In genomic region chr6:17811063-17811462, GRCm38 (mm10) we compare ENCODE assay signal across 20 mouse cellular contexts.
DNase-seq lines count a peak whose midpoint lies in the region; ATAC-seq and TF ChIP-seq lines count a peak whose summit lies in the region.
"Had no signal": no experiment of that assay in that cellular context is flagged by ENCODE, and none has a peak within 500 bp of the region (broad histone marks: within the 10 kb centered on the region; RNA-seq: fewer than 3 reads in every experiment).

No protein-coding gene starts in this region.

- H3K27me3 ChIP-seq in intestine, embryonic 16.5 days (replicated peaks; ENCODE audit: control insufficient read depth, insufficient read depth, low read length) = no peaks in the 10 kb centered on the region
- H3K27me3 ChIP-seq: embryonic facial prominence, embryonic 12.5 days; forebrain, embryonic 15.5 days; hindbrain, embryonic 13.5 days had no signal

- H3K9ac ChIP-seq in intestine, embryonic 16.5 days (ENCODE audit: low read depth, low read length) = no peak overlapping the region
- H3K9ac ChIP-seq: embryonic facial prominence, embryonic 12.5 days; forebrain, embryonic 15.5 days; hindbrain, embryonic 13.5 days had no signal

- H3K4me1 ChIP-seq in lung, adult 2 months (ENCODE audit: control insufficient read depth, insufficient read depth, low read length) = no peaks in the 10 kb centered on the region
- peaks cover 13% of the 10 kb centered on the region for H3K4me1 ChIP-seq in bone marrow macrophage, adult 2 months (ENCODE audit: control insufficient read depth, insufficient read depth, low read length)
- H3K4me1 ChIP-seq in intestine, embryonic 16.5 days (ENCODE audit: control insufficient read depth, insufficient read depth, low read length) = peaks cover 3% of the 10 kb centered on the region; the same call in 1 of the 2 replicates

- ATAC-seq in intestine, embryonic 16.5 days = peak; percentile 92
- ATAC-seq: CD4-positive, CD25-positive, alpha-beta regulatory T cell, adult 4 months; forebrain, embryonic 15.5 days had no signal

- H3K4me3 ChIP-seq in lung, adult 2 months (replicated peaks; ENCODE audit: extremely low read depth, low read depth, low read length) = no peak overlapping the region
- H3K4me3 ChIP-seq in bone marrow macrophage, adult 2 months (ENCODE audit: insufficient read depth, low read length) = no peak overlapping the region
- no peak overlapping the region for H3K4me3 ChIP-seq in intestine, embryonic 16.5 days (ENCODE audit: low read length)
- H3K4me3 ChIP-seq: embryonic facial prominence, embryonic 12.5 days; forebrain, embryonic 15.5 days; heart, embryonic 10.5 days; hindbrain, embryonic 13.5 days had no signal

- peak overlapping the region; percentile 24; the same call in 1 of the 2 replicates for H3K4me2 ChIP-seq in intestine, embryonic 16.5 days (ENCODE audit: low read depth, low read length)
- H3K4me2 ChIP-seq: embryonic facial prominence, embryonic 12.5 days; forebrain, embryonic 15.5 days; hindbrain, embryonic 13.5 days had no signal

- TF ChIP-seq POLR2A in lung, adult 2 months (IDR thresholded peaks at IDR 0.05; ENCODE audit: borderline replicate concordance, extremely low read depth, low read depth, low read length) = no peak
- no peak for TF ChIP-seq POLR2A in bone marrow macrophage, adult 2 months (IDR thresholded peaks at IDR 0.05; ENCODE audit: borderline replicate concordance, low read depth, low read length)

- H3K27ac ChIP-seq in bone marrow macrophage, adult 2 months (ENCODE audit: insufficient read depth, low read depth, low read length) = peak overlapping the region; percentile 55
- H3K27ac ChIP-seq in intestine, embryonic 16.5 days (ENCODE audit: low read length) = peak overlapping the region; percentile 76
- H3K27ac ChIP-seq: embryonic facial prominence, embryonic 12.5 days; forebrain, embryonic 15.5 days; heart, embryonic 10.5 days; hindbrain, embryonic 13.5 days had no signal

- H3K9me3 ChIP-seq in intestine, embryonic 16.5 days (ENCODE audit: control insufficient read depth, low read length) = no peaks in the 10 kb centered on the region
- H3K9me3 ChIP-seq: embryonic facial prominence, embryonic 12.5 days; forebrain, embryonic 15.5 days; G1E; heart, embryonic 10.5 days; hindbrain, embryonic 13.5 days had no signal

- no peaks in the 10 kb centered on the region for H3K36me3 ChIP-seq in intestine, embryonic 16.5 days (ENCODE audit: control insufficient read depth, insufficient read depth, low read length)
- H3K36me3 ChIP-seq: embryonic facial prominence, embryonic 12.5 days; forebrain, embryonic 15.5 days; heart, embryonic 10.5 days; hindbrain, embryonic 13.5 days had no signal

- no peak for TF ChIP-seq CTCF in lung, adult 2 months (IDR thresholded peaks at IDR 0.05; ENCODE audit: insufficient read depth, low read length)
- TF ChIP-seq CTCF in bone marrow macrophage, adult 2 months (IDR thresholded peaks at IDR 0.05; ENCODE audit: low read depth, low read length) = no peak

- peak; percentile 10 for DNase-seq in lung, postnatal 36 days
- no peak for DNase-seq in lung, adult 2 months
- no peak for DNase-seq in adrenal gland, postnatal 4 days (ENCODE audit: low spot score in 2 of 2)
- no peak for DNase-seq in left cerebral cortex, postnatal 25 days (ENCODE audit: low spot score in 2 of 2)
- no peak for DNase-seq in cerebellum, adult 9-10 months
- DNase-seq: adrenal gland, postnatal 10 days; B cell, adult 2 months; cerebellum, adult 8-10 months; cerebellum, postnatal 25 days; gastrocnemius, postnatal 36 days; heart, adult 11 months; heart, postnatal 14 days had no signal

- WGBS in lung, adult 2 months = 65% methylated on average over 2 of the region's 2 CpGs
- WGBS in intestine, embryonic 16.5 days = 47% methylated on average over 2 of the region's 2 CpGs

- intact Hi-C loops in left cerebral cortex, postnatal 25 days (cut with DNase I) = no loop called here
